Mouse (Mus musculus): ENCODE results near the gene Cyp2w1.
"Not testable (repeated sequence)": the region's sequence is repeated elsewhere in the genome, so short reads cannot be mapped to it uniquely, and the experiment has no call there.

The Cyp2w1 gene

GRCm38 (mm10) chr5:139331742-139332141 is 20.7 kb upstream of the Cyp2w1 start:
- intact Hi-C loops (cut with DNase I): loop anchor here (2.0 kb wide), 1 partner anchor 23 kb away; no protein-coding TSS in a partner anchor

- intact Hi-C loops (cut with DNase I): loop anchor here (2.0 kb wide), 1 partner anchor 22 kb away; no protein-coding TSS in a partner anchor
Observed at GRCm38 (mm10) chr5:139332590-139333272, 19.7 kb upstream of the Cyp2w1 start.

GRCm38 (mm10) chr5:139333301-139334013 is 19.0 kb upstream of the Cyp2w1 start:
- intact Hi-C loops (cut with DNase I): loop anchor here (2.0 kb wide), 1 partner anchor 21 kb away; no protein-coding TSS in a partner anchor

- intact Hi-C loops (cut with DNase I): not testable (repeated sequence)
Observed at GRCm38 (mm10) chr5:139334394-139334793, 18.0 kb upstream of the Cyp2w1 start.

DNA sequence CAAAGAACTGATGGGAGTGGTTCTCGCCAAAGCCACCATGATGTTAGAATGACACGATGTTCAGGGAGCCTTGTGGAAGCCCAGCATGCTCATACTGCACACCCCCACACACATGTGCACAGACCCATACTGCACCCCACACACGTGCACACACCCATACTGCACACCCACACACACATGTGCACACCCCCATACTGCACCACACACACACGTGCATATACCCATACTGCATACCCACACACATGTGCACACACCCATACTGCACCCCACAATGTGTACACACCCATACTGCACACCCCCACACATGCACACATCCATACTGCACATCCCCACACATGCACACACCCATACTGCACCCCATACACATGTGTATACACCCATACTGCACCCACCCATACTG is 16.8 kb upstream of the Cyp2w1 start:
- intact Hi-C loops (cut with DNase I): no loop called here

- intact Hi-C loops (cut with DNase I): no loop called here
Observed at GRCm38 (mm10) chr5:139337826-139338370, 14.5 kb upstream of the Cyp2w1 start.

DNA sequence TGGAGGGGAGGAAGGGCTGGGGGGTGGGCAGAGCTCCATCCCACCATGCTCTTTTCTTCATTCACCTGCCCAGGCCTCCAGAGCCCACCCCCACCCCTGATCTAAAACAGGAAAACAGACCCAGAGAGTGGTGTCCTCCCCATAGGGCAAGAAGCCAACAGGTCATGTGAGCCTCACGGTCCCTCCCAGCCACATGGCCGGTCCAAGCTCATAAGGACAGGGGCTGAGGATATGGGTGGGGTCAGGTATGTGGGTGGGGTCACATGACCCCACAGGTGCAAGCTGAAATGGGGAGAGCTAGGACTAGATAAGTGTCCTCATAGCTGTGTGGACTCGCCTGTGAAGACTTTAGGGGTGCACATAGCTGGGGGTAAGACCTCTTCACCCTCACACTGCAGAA is 14.0 kb upstream of the Cyp2w1 start:
- intact Hi-C loops (cut with DNase I): no loop called here

DNA sequence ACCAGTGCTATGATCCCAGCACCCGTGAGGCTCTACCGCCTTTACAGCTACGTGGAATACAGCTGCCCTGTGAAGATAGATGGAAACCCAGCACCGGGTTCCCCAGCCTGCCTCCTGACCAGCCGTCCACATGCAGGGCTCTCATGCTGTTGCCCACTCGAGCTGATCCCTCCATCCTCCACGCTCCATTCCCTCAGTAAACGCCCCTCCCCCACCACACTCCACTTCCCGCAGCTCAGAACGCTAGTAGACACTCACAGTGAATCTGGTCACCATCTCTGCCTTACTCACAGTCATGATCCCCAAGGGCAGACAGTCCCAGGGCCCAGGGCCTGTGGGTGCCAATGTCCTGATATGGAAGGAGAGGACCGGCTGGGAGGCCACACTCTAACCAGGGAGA is 13.5 kb upstream of the Cyp2w1 start:
- intact Hi-C loops (cut with DNase I): no loop called here

DNA sequence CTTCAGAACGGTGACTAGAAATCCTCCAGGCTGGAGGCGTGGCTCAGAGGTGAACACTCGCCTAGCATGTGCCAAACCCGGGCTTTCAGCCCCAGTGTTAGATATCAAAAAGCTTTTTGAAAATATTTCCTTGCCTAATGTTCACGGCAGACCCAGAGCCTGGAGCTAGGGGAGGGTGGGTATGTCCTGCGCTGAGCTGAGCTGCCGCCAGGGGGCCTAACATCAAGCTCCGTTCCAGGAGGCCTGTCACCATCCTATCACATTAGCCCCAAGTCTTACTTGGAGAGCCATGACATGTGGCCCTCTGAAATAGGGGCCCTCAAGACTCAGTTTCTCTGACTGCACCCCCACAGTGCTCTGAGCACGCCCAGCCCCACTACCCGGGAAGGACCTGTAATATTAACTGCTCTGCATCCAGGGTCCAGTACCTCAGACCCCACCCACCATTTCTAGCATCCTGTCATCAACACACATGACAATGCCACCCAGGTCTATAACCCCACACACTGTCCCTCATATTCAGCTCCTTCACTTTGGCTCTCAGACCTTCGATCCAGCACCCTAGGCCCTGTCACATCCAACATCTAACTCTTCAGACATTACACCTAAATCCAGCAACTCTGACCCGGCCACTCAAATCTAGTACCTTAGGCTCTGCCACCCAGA is 8.3 kb upstream of the Cyp2w1 start:
- intact Hi-C loops (cut with DNase I): no loop called here

DNA sequence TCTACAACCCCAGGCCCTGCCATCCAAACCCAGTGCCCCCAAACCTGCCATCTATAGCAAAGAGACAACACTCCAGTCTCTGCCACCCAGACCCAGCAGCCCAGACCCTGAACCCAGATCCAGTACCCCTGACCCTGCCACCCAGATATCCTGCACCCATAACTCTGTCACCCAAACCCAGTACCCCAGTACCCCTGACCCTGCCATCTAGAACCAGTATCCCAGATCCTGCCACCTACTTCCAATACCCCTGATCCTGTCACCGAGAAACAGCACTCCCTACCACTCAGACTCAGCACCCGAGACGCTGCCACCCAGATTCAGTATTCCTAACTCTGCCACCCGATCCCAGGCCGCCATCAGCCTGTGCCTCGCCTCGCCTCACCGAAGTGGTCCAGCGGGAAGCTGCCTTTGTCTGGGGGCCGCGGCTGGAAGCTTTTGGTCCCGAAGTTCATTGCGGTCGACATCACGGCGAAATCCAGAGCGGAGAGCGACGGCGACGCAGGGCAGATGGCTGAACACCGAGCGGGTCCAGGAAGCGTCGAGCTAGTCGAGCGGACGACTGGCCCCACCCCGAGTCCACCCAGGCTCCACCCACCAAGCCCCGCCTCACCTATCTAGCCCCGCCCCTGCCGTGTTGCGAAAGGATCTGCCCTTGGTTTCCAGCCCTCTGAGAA is 7.6 kb upstream of the Cyp2w1 start:
- intact Hi-C loops (cut with DNase I): no loop called here

GRCm38 (mm10) chr5:139345364-139345714 is 7.1 kb upstream of the Cyp2w1 start:
- intact Hi-C loops (cut with DNase I): no loop called here

- intact Hi-C loops (cut with DNase I): no loop called here
Observed at GRCm38 (mm10) chr5:139347225-139347624, 5.2 kb upstream of the Cyp2w1 start.

GRCm38 (mm10) chr5:139349713-139350112 is 2.7 kb upstream of the Cyp2w1 start:
- intact Hi-C loops (cut with DNase I): no loop called here

DNA sequence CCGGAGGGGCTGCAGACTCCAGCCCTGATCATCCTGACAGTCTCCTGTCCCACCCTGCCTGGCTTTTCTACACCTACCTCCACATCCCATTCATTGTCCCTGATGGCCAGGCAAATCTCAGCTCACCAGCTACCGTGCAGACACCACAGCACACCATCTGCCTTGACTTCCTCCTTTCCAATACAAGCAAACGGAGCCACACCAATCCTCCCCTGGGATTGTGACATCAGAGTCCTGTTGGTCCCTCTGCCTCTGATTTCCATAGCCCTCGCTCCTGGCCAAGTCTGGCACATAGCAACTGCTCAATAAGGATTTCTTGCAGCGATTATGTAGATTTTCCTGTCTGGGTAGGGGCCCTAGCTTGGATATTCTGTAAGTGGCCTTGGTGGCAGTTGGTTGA is 1.3 kb upstream of the Cyp2w1 start, which contains the start of gene Cox19:
Gene Cox19, minus strand, starts transcription at position 285 of the 400 bp plus-strand sequence.
- intact Hi-C loops (cut with DNase I): no loop called here

- intact Hi-C loops (cut with DNase I): no loop called here
Observed at GRCm38 (mm10) chr5:139351628-139352027, 789 bp upstream of the Cyp2w1 start.

DNA sequence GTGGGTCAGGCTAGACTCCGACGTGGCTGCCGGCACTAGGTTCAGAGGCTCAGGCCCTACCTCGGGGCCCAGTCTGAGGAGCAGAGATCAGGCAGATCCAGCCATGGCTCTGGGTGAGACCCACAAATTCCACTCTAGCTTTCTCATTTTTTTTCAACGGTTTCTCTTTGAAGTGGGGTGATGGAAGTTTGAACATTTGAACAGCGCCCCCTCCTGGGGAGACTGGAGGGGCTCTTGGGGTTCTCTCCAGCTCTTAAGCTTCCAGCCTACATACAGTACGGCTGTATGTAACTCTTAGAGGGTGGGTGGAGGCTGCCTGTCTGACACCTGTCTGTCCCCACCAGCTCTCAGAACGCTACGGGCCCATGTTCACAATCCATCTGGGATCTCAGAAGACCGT is 1.1 kb downstream of the Cyp2w1 start:
- intact Hi-C loops (cut with DNase I): no loop called here

GRCm38 (mm10) chr5:139353946-139354345 is 1.5 kb downstream of the Cyp2w1 start:
- intact Hi-C loops (cut with DNase I): loop anchor here (2.0 kb wide), 1 partner anchor 21 kb away; no protein-coding TSS in a partner anchor

- intact Hi-C loops (cut with DNase I): loop anchor here (2.0 kb wide), 1 partner anchor 23 kb away; no protein-coding TSS in a partner anchor
Observed at GRCm38 (mm10) chr5:139355235-139355772, 2.9 kb downstream of the Cyp2w1 start.

DNA sequence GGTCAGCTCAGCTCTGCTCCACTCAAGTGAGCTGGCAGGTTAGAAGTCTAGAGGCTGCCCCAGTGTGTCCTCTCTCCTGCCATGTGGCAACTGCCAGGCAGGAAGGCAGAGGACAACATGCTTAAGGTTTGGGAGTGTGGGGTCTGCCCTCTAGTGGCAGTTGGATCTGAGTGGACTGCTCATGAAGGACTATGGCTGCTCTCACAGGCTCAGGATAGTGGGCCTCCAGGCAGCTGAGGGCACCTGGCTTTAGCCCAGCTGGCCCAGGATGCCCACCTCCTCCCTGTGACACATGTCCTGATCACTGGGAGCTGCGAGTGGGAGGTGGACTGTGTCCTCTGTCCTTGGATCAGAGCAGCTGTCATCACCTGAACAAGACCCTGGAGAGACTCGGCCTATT is 6.2 kb downstream of the Cyp2w1 start:
- intact Hi-C loops (cut with DNase I): no loop called here

DNA sequence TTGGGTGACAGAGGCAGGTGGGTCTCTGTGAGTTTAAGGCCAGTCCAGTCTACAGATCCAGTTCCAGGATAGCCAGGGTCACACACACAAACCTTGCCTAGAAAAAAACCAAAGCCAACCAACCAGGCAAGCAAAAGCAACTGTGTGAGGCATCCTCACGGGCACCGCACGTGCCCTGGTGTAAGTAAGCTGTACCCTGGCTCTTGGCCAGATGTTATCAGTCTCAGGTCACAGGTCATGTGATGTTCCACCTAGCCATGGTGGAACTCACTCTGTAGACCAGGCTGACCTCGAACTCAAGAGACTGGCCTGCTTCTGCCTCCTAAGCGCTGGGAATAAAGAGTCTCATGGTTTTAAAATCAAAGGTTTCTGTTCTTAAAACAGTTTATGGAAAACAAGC is 6.8 kb downstream of the Cyp2w1 start:
- intact Hi-C loops (cut with DNase I): no loop called here

GRCm38 (mm10) chr5:139363858-139364257 is 11.4 kb downstream of the Cyp2w1 start:
- intact Hi-C loops (cut with DNase I): loop anchor here (1.0 to 5.0 kb wide), 3 partner anchors 34 to 143 kb away; no protein-coding TSS in a partner anchor

Measured in adrenal gland (tissue).